Mouse (Mus musculus): ENCODE results near the gene Lrp4. TPM values are rescaled to one million over a fixed set of nuclear protein-coding genes. Genes with fewer than 3 reads are reported as not detected.
A peak's percentile ranks its signal among the peaks of the same experiment; 100 is the strongest.

Gene Lrp4
- polyA plus RNA-seq, 1 experiment from 2014 or later, result 3.5 TPM

DNA sequence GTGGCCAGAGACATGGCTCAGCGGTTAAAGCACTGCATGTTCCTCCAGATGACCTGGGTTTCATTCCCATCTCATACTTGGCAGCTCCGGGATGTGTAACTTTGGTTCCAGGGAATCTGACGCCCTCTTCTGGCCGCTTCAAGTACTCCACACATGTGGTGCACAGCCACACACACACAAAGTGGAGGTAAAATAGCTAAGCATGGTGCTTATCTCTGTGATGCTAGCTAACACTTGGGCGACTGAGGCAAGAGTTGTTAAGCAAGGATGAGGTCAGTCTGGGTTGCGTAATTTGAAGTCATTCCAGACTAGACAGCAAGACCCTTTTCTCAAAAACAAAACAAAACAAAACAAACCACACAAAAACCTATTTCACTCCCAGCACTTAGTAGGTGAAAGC is 2.8 kb downstream of the Lrp4 start:
- no peaks in the 10 kb centered on the region for H3K27me3 ChIP-seq (ENCODE audit: control insufficient read depth, insufficient read depth, low read length)
- peak overlapping the region in 1 of 2 experiments; percentile 89; a peak in 1 of 4 replicates for H3K27ac ChIP-seq (replicated peaks in 1 of 2; ENCODE audit: control insufficient read depth in 1 of 2, insufficient read depth in 1 of 2, low read depth in 2 of 2, low read length in 2 of 2)
- peak overlapping the region; percentile 85 for H3K4me2 ChIP-seq (ENCODE audit: low read length)
- H3K4me3 ChIP-seq (ENCODE audit: control insufficient read depth in 1 of 2, insufficient read depth in 1 of 2, low read depth in 1 of 2, low read length in 2 of 2), result no peak overlapping the region
- WGBS, result 92% methylated on average over 6 of the region's 6 CpGs
- H3K9me3 ChIP-seq (ENCODE audit: control insufficient read depth, low read length), result no peaks in the 10 kb centered on the region
- no peaks in the 10 kb centered on the region for H3K36me3 ChIP-seq (ENCODE audit: control insufficient read depth, insufficient read depth, low read length)
- H3K9ac ChIP-seq (ENCODE audit: low read length), result no peak overlapping the region
- peaks cover 24 to 44% of the 10 kb centered on the region in 2 experiments for H3K4me1 ChIP-seq (ENCODE audit: control insufficient read depth in 2 of 2, insufficient read depth in 2 of 2, low read length in 2 of 2)
- ATAC-seq (ENCODE audit: insufficient number of reproducible peaks, insufficient read depth, low FRiP score, low read depth), result no peak

DNA sequence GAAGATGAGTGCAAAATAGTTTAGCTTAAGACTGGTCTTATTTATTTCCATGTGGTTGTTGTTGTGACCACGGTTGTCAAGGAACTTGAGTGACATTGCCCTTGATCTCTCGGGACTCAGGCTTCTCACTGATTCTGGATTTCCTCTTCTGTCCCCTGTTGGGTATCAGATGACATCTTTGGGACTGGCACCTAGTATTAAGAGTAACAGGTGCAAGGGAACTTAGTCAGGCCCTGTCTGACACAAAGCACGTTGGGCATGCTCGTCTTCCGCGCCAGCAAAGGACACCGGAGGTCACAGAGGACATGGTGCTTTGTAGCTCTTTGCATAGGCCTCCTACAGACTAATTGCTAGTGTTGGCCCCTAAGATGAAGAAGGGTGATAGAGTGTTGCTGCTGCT is 3.5 kb downstream of the Lrp4 start:
- no peak overlapping the region for H3K9ac ChIP-seq (ENCODE audit: low read length)
- H3K4me1 ChIP-seq (ENCODE audit: control insufficient read depth in 2 of 2, insufficient read depth in 2 of 2, low read length in 2 of 2), result peaks cover 24 to 44% of the 10 kb centered on the region in 2 experiments
- H3K27me3 ChIP-seq (ENCODE audit: control insufficient read depth, insufficient read depth, low read length), result no peaks in the 10 kb centered on the region
- WGBS, result 52% methylated on average over 7 of the region's 7 CpGs
- H3K36me3 ChIP-seq (ENCODE audit: control insufficient read depth, insufficient read depth, low read length), result no peaks in the 10 kb centered on the region
- no peaks in the 10 kb centered on the region for H3K9me3 ChIP-seq (ENCODE audit: control insufficient read depth, low read length)
- no peak for ATAC-seq (ENCODE audit: insufficient number of reproducible peaks, insufficient read depth, low FRiP score, low read depth)
- H3K4me2 ChIP-seq (ENCODE audit: low read length), result peak overlapping the region; percentile 43; the same call in 1 of the 2 replicates
- no peak overlapping the region for H3K4me3 ChIP-seq (ENCODE audit: control insufficient read depth in 1 of 2, insufficient read depth in 1 of 2, low read depth in 1 of 2, low read length in 2 of 2)
- peak overlapping the region; percentile 57 to 82 for H3K27ac ChIP-seq (replicated peaks in 1 of 2; ENCODE audit: control insufficient read depth in 1 of 2, insufficient read depth in 1 of 2, low read depth in 2 of 2, low read length in 2 of 2)

DNA sequence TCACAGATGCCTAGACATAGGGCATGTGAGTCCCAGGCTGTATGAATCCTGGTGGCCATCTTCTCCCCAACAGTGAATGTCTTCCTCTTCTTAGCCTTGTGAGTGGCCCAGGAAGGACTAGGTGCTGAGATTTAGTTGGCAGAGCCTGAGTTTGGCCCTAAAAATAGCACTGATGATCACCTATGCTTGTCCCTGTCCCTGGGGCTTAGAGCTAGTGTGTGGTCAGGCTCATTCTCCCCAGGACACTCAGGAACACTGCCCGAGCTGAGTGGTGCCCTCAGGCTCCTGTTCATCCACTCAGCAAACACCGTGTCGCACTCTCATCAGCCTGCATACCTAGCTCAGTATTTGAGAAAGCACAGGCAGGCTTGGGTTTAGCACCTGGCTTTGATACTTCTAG is 4.0 kb downstream of the Lrp4 start:
- Histone ChIP-seq H3K9ac (ENCODE audit: low read length) (peak overlapping the region; percentile 41), H3K4me3 (ENCODE audit: control insufficient read depth in 1 of 2, insufficient read depth in 1 of 2, low read depth in 1 of 2, low read length in 2 of 2) (no peak overlapping the region), H3K4me1 (ENCODE audit: control insufficient read depth in 2 of 2, insufficient read depth in 2 of 2, low read length in 2 of 2) (peaks cover 24 to 44% of the 10 kb centered on the region in 2 experiments), H3K27ac (replicated peaks in 1 of 2; ENCODE audit: control insufficient read depth in 1 of 2, insufficient read depth in 1 of 2, low read depth in 2 of 2, low read length in 2 of 2) (peak overlapping the region; percentile 8 to 82; a peak in 3 of 4 replicates), H3K4me2 (ENCODE audit: low read length) (peak overlapping the region; percentile 43; the same call in 1 of the 2 replicates), H3K27me3 (ENCODE audit: control insufficient read depth, insufficient read depth, low read length) (no peaks in the 10 kb centered on the region), H3K36me3 (ENCODE audit: control insufficient read depth, insufficient read depth, low read length) (no peaks in the 10 kb centered on the region), H3K9me3 (ENCODE audit: control insufficient read depth, low read length) (no peaks in the 10 kb centered on the region)
- no peak for ATAC-seq (ENCODE audit: insufficient number of reproducible peaks, insufficient read depth, low FRiP score, low read depth)
- 30% methylated on average over 3 of the region's 3 CpGs for WGBS

DNA sequence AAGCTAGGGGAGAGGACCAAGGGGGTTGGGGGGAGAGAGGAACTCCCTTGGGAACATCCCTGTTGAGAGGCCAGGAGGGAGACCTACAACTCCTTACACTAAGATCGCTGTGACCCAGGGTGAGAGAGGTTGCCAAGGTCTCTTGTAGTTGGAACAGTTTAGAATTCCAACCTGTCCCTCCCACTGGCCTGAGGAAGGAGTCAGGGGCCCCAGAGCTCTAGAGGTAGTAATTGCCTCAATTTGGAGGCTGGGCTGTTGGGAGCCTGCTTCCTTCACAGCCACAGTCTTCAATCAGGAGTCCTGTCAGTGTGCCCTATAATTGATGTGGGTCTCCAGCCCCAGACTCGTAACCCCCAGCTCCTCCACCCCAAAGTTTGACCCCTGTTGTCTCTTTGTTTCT is 4.9 kb downstream of the Lrp4 start:
- 16% methylated on average over 2 of the region's 2 CpGs for WGBS
- no peaks in the 10 kb centered on the region for H3K36me3 ChIP-seq (ENCODE audit: control insufficient read depth, insufficient read depth, low read length)
- peak overlapping the region; percentile 54 to 82 for H3K27ac ChIP-seq (replicated peaks in 1 of 2; ENCODE audit: control insufficient read depth in 1 of 2, insufficient read depth in 1 of 2, low read depth in 2 of 2, low read length in 2 of 2)
- peak overlapping the region; percentile 41 for H3K9ac ChIP-seq (ENCODE audit: low read length)
- H3K9me3 ChIP-seq (ENCODE audit: control insufficient read depth, low read length), result no peaks in the 10 kb centered on the region
- no peak overlapping the region for H3K4me3 ChIP-seq (ENCODE audit: control insufficient read depth in 1 of 2, insufficient read depth in 1 of 2, low read depth in 1 of 2, low read length in 2 of 2)
- H3K4me1 ChIP-seq (ENCODE audit: control insufficient read depth in 2 of 2, insufficient read depth in 2 of 2, low read length in 2 of 2), result peaks cover 21 to 38% of the 10 kb centered on the region in 2 experiments
- peak overlapping the region; percentile 43 for H3K4me2 ChIP-seq (ENCODE audit: low read length)
- no peak for ATAC-seq (ENCODE audit: insufficient number of reproducible peaks, insufficient read depth, low FRiP score, low read depth)
- no peaks in the 10 kb centered on the region for H3K27me3 ChIP-seq (ENCODE audit: control insufficient read depth, insufficient read depth, low read length)

DNA sequence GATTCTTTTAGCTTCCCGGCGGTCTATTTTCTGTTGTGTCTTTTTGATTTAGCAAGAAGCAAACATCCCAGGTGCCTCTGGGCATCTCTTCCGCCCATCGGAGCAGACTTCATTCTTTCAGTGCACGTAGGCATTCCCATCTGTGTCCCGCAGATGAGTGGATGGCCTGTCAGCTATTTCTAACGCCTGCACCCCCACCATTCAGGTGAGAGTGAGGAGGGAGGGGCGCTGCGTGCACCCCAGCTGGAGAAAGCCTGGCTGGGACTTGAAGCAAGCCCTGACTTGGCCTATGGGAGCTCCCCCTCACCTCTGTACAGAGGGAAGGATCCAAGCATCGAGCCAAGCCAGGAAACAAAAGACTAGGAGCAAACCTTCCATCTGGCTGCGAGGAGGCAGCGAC is 5.4 kb downstream of the Lrp4 start:
- no peak for ATAC-seq (ENCODE audit: insufficient number of reproducible peaks, insufficient read depth, low FRiP score, low read depth)
- peaks cover 23 to 38% of the 10 kb centered on the region in 2 experiments for H3K4me1 ChIP-seq (ENCODE audit: control insufficient read depth in 2 of 2, insufficient read depth in 2 of 2, low read length in 2 of 2)

DNA sequence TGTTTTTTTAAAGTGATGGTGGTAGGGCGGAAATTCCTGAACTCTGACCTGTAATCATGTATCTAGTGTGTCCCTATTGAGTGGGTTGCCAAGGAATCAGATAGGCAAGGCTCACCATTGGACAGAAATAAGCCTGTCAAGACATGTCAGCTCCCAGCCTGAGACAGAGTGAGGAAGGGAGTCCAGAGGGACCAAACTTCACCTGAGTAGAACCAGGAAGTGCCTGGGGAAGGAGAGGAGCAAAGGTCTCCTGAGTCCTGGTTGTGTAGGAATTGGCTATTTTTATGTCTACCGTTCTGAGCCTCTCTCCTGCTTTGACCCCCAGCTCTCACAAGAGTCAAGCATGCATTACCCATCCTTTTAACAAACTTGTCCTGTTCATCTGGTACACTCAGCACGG is 8.6 kb downstream of the Lrp4 start:
- H3K4me1 ChIP-seq (ENCODE audit: control insufficient read depth in 2 of 2, insufficient read depth in 2 of 2, low read length in 2 of 2), result peaks cover 23 to 27% of the 10 kb centered on the region in 2 experiments
- no peak overlapping the region for H3K9ac ChIP-seq (ENCODE audit: low read length)
- no peaks in the 10 kb centered on the region for H3K36me3 ChIP-seq (ENCODE audit: control insufficient read depth, insufficient read depth, low read length)
- no peak overlapping the region for H3K27ac ChIP-seq (replicated peaks in 1 of 2; ENCODE audit: control insufficient read depth in 1 of 2, insufficient read depth in 1 of 2, low read depth in 2 of 2, low read length in 2 of 2)
- H3K4me2 ChIP-seq (ENCODE audit: low read length), result no peak overlapping the region
- H3K27me3 ChIP-seq (ENCODE audit: control insufficient read depth, insufficient read depth, low read length), result no peaks in the 10 kb centered on the region
- no peak for ATAC-seq (ENCODE audit: insufficient number of reproducible peaks, insufficient read depth, low FRiP score, low read depth)
- no peak overlapping the region for H3K4me3 ChIP-seq (ENCODE audit: control insufficient read depth in 1 of 2, insufficient read depth in 1 of 2, low read depth in 1 of 2, low read length in 2 of 2)
- 80% methylated on average over 3 of the region's 3 CpGs for WGBS
- no peaks in the 10 kb centered on the region for H3K9me3 ChIP-seq (ENCODE audit: control insufficient read depth, low read length)

More for the DNA sequence above, 5.4 kb downstream of the Lrp4 start:
- H3K27ac ChIP-seq (replicated peaks in 1 of 2; ENCODE audit: control insufficient read depth in 1 of 2, insufficient read depth in 1 of 2, low read depth in 2 of 2, low read length in 2 of 2), result peak overlapping the region in 1 of 2 experiments; percentile 82; a peak in 1 of 4 replicates
- no peaks in the 10 kb centered on the region for H3K9me3 ChIP-seq (ENCODE audit: control insufficient read depth, low read length)
- peak overlapping the region; percentile 43 for H3K4me2 ChIP-seq (ENCODE audit: low read length)
- no peaks in the 10 kb centered on the region for H3K36me3 ChIP-seq (ENCODE audit: control insufficient read depth, insufficient read depth, low read length)
- no peak overlapping the region for H3K4me3 ChIP-seq (ENCODE audit: control insufficient read depth in 1 of 2, insufficient read depth in 1 of 2, low read depth in 1 of 2, low read length in 2 of 2)
- H3K27me3 ChIP-seq (ENCODE audit: control insufficient read depth, insufficient read depth, low read length), result no peaks in the 10 kb centered on the region
- H3K9ac ChIP-seq (ENCODE audit: low read length), result peak overlapping the region; percentile 41; the same call in 1 of the 2 replicates
- WGBS, result 17% methylated on average over 12 of the region's 12 CpGs

DNA sequence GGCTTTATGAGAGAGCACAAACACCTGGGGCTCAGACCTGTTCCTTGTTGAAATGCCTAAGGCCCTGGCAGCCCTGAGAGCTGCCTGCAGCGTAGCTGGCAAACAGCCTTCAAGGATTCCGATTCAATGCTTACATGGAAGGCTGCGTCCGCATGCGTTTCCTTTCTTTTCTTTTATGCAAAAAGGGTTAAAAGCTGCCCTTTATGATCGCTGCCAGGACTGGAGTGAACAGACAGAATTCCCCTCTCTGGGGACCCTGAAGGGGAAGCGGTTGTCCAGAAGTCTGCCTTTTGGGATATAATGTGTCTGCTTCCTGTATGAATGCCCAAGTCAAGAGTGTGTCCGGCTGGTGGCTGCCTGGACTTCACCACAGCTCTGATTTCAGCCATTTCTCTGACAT is 10.3 kb downstream of the Lrp4 start:
- H3K9me3 ChIP-seq (ENCODE audit: control insufficient read depth, low read length), result no peaks in the 10 kb centered on the region
- H3K4me1 ChIP-seq (ENCODE audit: control insufficient read depth in 2 of 2, insufficient read depth in 2 of 2, low read length in 2 of 2), result peaks cover 10 to 11% of the 10 kb centered on the region in 2 experiments
- no peak for ATAC-seq (ENCODE audit: insufficient number of reproducible peaks, insufficient read depth, low FRiP score, low read depth)
- no peaks in the 10 kb centered on the region for H3K27me3 ChIP-seq (ENCODE audit: control insufficient read depth, insufficient read depth, low read length)
- no peak overlapping the region for H3K4me3 ChIP-seq (ENCODE audit: control insufficient read depth in 1 of 2, insufficient read depth in 1 of 2, low read depth in 1 of 2, low read length in 2 of 2)
- H3K27ac ChIP-seq (replicated peaks in 1 of 2; ENCODE audit: control insufficient read depth in 1 of 2, insufficient read depth in 1 of 2, low read depth in 2 of 2, low read length in 2 of 2), result no peak overlapping the region
- H3K9ac ChIP-seq (ENCODE audit: low read length), result no peak overlapping the region
- H3K4me2 ChIP-seq (ENCODE audit: low read length), result no peak overlapping the region
- peaks cover 6% of the 10 kb centered on the region; the same call in 1 of the 2 replicates for H3K36me3 ChIP-seq (ENCODE audit: control insufficient read depth, insufficient read depth, low read length)
- 75% methylated on average over 8 of the region's 8 CpGs for WGBS

DNA sequence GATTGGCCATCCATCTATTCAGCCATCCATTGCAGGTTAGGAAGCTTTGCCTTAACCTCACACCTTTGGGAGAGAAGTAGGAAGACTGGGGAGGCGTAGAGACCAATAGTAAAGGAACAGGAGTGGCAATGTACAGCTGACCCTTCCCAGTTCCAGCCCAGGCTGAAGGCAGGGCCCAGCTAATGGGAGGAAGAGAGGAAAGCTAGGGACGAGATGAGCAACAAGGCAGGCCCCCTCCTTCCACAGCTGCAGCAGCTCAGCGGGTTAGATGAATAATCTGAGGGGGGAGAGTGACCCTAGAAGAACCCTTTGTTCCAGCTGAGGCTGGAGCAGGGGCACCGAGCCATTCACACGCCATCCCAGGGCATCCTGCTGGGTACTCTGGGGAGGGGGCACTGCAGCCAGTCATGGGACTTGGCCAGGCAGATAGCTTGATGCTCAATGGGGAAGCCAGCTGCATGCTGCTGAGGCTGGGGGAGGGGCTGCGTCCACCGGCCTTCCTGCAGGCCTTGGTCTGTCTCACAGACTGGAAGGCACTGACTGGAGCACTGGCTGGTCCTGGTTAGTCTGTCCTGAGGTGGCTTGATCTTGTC is 12.8 kb downstream of the Lrp4 start:
- 30% methylated on average over 7 of the region's 7 CpGs for WGBS
- H3K27me3 ChIP-seq (ENCODE audit: control insufficient read depth, insufficient read depth, low read length), result no peaks in the 10 kb centered on the region
- no peak for ATAC-seq (ENCODE audit: insufficient number of reproducible peaks, insufficient read depth, low FRiP score, low read depth)
- H3K4me3 ChIP-seq (ENCODE audit: control insufficient read depth in 1 of 2, insufficient read depth in 1 of 2, low read depth in 1 of 2, low read length in 2 of 2), result no peak overlapping the region
- H3K27ac ChIP-seq (replicated peaks in 1 of 2; ENCODE audit: control insufficient read depth in 1 of 2, insufficient read depth in 1 of 2, low read depth in 2 of 2, low read length in 2 of 2), result no peak overlapping the region
- H3K36me3 ChIP-seq (ENCODE audit: control insufficient read depth, insufficient read depth, low read length), result peaks cover 31% of the 10 kb centered on the region
- H3K9ac ChIP-seq (ENCODE audit: low read length), result no peak overlapping the region
- H3K9me3 ChIP-seq (ENCODE audit: control insufficient read depth, low read length), result no peaks in the 10 kb centered on the region
- no peak overlapping the region for H3K4me2 ChIP-seq (ENCODE audit: low read length)
- H3K4me1 ChIP-seq (ENCODE audit: control insufficient read depth in 2 of 2, insufficient read depth in 2 of 2, low read length in 2 of 2), result peaks cover 3 to 6% of the 10 kb centered on the region in 2 experiments; a peak in 2 of 4 replicates

Measured in heart, embryonic 14.5 days (tissue).